Mouse (Mus musculus) liver, adult 2 months (tissue): ENCODE measurements at regions not wholly inside any gene's neighbourhood (a gene's known extent, or its start where the extent isn't known, plus 50 kb on each side); places are given as distances from the start of the nearest gene placed in this dataset.

Experiments
- CTCF ChIP-seq: fragments of 200-500 bp; IDR thresholded peaks from 2 replicates; pipeline ENCODE4 v1.5.1; 2011; ENCODE audit warnings: low read depth, low read length, control low read depth
- POLR2A ChIP-seq: fragments of 200-500 bp; IDR thresholded peaks from 2 replicates; pipeline ENCODE4 v1.6.1; 2011; ENCODE audit warnings: low read length, control low read depth; ENCODE audit not compliant: insufficient read depth; ENCODE audit errors: extremely low read depth

DNA sequence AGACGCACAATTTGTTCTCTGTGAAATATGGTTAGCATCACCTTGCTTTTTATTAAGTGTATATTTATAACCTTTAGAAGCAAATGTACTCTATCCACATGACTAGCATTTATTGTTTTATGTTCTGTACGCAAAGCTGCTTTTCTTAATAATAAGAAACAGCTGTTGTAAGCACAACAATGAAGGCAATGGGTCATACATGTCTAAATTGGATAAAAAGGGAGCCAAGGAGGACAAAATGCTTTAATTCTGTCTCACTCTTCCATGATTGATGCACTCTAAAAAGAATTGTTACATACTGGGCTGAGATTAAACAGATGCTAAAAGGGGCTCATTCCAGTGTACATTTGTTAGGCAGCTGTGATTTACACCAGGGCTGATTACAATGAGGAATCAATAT lies 232.7 kb upstream of the Gm21293 start:
- TF ChIP-seq POLR2A (no peak), CTCF (no peak)
